9 mouse cellular contexts compared by ENCODE assay signal in the genomic region with DNA sequence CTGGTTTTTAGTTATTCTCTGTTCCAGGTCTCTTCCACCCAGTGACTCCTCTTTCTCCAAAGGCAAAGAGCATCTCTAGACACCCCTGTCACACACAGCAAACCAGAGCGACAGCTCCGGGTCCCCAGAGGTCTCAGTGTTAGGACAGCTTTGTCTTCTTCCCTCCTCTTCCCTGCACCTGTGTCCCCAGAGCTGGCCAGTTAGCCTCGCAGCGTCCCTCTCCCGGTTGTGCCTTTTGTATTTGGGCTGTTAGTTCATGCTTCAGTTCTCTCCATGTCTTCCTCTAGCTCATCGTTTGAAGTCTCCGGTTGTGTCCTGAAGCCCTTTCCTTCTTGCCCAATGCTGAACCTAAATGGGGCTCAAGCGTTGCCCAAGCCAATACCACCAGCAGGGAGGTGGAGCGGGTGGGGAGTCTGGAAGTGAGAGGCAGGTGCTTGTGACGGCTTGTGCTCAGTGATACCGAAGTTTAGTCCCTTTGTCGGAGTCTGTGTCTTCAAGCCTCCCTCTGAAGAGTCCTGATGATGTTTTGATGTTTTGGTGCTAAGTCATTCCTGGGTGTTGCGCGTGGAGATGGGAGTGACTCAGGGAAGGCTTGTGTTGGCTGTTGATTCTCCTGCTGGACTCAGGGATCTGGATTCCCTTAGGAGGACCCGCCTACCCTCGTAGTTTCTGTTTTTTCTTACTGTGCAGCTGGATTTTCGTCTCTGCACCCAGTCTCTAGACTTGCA. TPM values are rescaled to one million over a fixed set of nuclear protein-coding genes. Genes with fewer than 3 reads are reported as not detected.
A peak's percentile ranks its signal among the peaks of the same experiment; 100 is the strongest.
DNase-seq lines count a peak whose midpoint lies in the region; ATAC-seq and TF ChIP-seq lines count a peak whose summit lies in the region.
"Had no signal": no experiment of that assay in that cellular context is flagged by ENCODE, and none has a peak within 500 bp of the region (broad histone marks: within the 10 kb centered on the region; RNA-seq: fewer than 3 reads in every experiment).

No protein-coding gene starts in this region.

- 0 out of 2 replicates have a peak, but pooled peaks cover 4% of the 10 kb centered on the region for H3K4me1 ChIP-seq in lung, adult 2 months (ENCODE audit: control insufficient read depth, insufficient read depth, low read length)
- H3K4me1 ChIP-seq in embryonic facial prominence, embryonic 15.5 days, result peaks cover 9% of the 10 kb centered on the region
- peaks cover 11% of the 10 kb centered on the region for H3K4me1 ChIP-seq in hindbrain, embryonic 12.5 days
- H3K4me1 ChIP-seq in midbrain, embryonic 11.5 days (ENCODE audit: control insufficient read depth, insufficient read depth, low read length), result peaks cover 5% of the 10 kb centered on the region

- intact Hi-C loops in left cerebral cortex, postnatal 4 days (cut with DNase I), result no loop called here

- H3K4me3 ChIP-seq in lung, adult 2 months (replicated peaks; ENCODE audit: extremely low read depth, low read depth, low read length), result peak overlapping the region; percentile 74
- peak overlapping the region; percentile 88 for H3K4me3 ChIP-seq in embryonic facial prominence, embryonic 15.5 days (replicated peaks)
- peak overlapping the region; percentile 74 for H3K4me3 ChIP-seq in hindbrain, embryonic 12.5 days
- H3K4me3 ChIP-seq in midbrain, embryonic 11.5 days (ENCODE audit: low read depth, low read length), result peak overlapping the region; percentile 83

- WGBS in lung, adult 2 months, result 5% methylated on average over 17 of the region's 17 CpGs
- 5% methylated on average over 17 of the region's 17 CpGs for WGBS in embryonic facial prominence, embryonic 15.5 days
- 6% methylated on average over 17 of the region's 17 CpGs for WGBS in hindbrain, embryonic 12.5 days
- 5% methylated on average over 17 of the region's 17 CpGs for WGBS in midbrain, embryonic 11.5 days

- H3K9ac ChIP-seq in embryonic facial prominence, embryonic 15.5 days, result peak overlapping the region; percentile 81
- peak overlapping the region; percentile 90 for H3K9ac ChIP-seq in hindbrain, embryonic 12.5 days
- H3K9ac ChIP-seq in midbrain, embryonic 11.5 days (ENCODE audit: low read length), result peak overlapping the region; percentile 83

- TF ChIP-seq POLR2A in lung, adult 2 months (IDR thresholded peaks at IDR 0.05; ENCODE audit: borderline replicate concordance, extremely low read depth, low read depth, low read length), result no peak

- no peak for TF ChIP-seq CTCF in lung, adult 2 months (IDR thresholded peaks at IDR 0.05; ENCODE audit: insufficient read depth, low read length)

- no peaks in the 10 kb centered on the region for H3K9me3 ChIP-seq in embryonic facial prominence, embryonic 15.5 days (replicated peaks)
- H3K9me3 ChIP-seq in hindbrain, embryonic 12.5 days (replicated peaks), result no peaks in the 10 kb centered on the region
- H3K9me3 ChIP-seq in midbrain, embryonic 11.5 days (ENCODE audit: control insufficient read depth, low read length), result no peaks in the 10 kb centered on the region

- H3K36me3 ChIP-seq in embryonic facial prominence, embryonic 15.5 days, result no peaks in the 10 kb centered on the region
- no peaks in the 10 kb centered on the region for H3K36me3 ChIP-seq in hindbrain, embryonic 12.5 days
- H3K36me3 ChIP-seq in midbrain, embryonic 11.5 days (ENCODE audit: control insufficient read depth, insufficient read depth, low read length), result no peaks in the 10 kb centered on the region

- ATAC-seq in embryonic facial prominence, embryonic 15.5 days (ENCODE audit: insufficient number of reproducible peaks, low FRiP score, low TSS enrichment, low read depth), result no peak
- ATAC-seq in hindbrain, embryonic 12.5 days (ENCODE audit: low FRiP score), result peak; percentile 68
- peak; percentile 45 for ATAC-seq in midbrain, embryonic 11.5 days (ENCODE audit: low FRiP score)

- peak overlapping the region; percentile 86 for H3K4me2 ChIP-seq in embryonic facial prominence, embryonic 15.5 days (replicated peaks)
- peak overlapping the region; percentile 86 for H3K4me2 ChIP-seq in hindbrain, embryonic 12.5 days (replicated peaks)
- peak overlapping the region; percentile 81 for H3K4me2 ChIP-seq in midbrain, embryonic 11.5 days

- H3K27me3 ChIP-seq in embryonic facial prominence, embryonic 15.5 days, result no peaks in the 10 kb centered on the region
- H3K27me3 ChIP-seq in hindbrain, embryonic 12.5 days, result no peaks in the 10 kb centered on the region
- H3K27me3 ChIP-seq in midbrain, embryonic 11.5 days (ENCODE audit: control insufficient read depth, insufficient read depth, low read length), result no peaks in the 10 kb centered on the region

- peak overlapping the region; percentile 87 for H3K27ac ChIP-seq in embryonic facial prominence, embryonic 15.5 days (replicated peaks)
- peak overlapping the region; percentile 87 for H3K27ac ChIP-seq in hindbrain, embryonic 12.5 days
- H3K27ac ChIP-seq in midbrain, embryonic 11.5 days (ENCODE audit: low read depth, low read length), result peak overlapping the region; percentile 51

- DNase-seq in lung, adult 2 months, result peak; percentile 31
- no peak for DNase-seq in lung, postnatal 25 days (ENCODE audit: low spot score)
- DNase-seq in R1 (ENCODE audit: low read depth, low spot score), result peak; percentile 42
- peak; percentile 11 for DNase-seq in left cerebral cortex, postnatal 4 days
- DNase-seq in midbrain, embryonic 11.5 days (ENCODE audit: low spot score, missing footprints), result peak; percentile 92
- peak; percentile 8 to 28 for DNase-seq in thymus, postnatal 36 days

RNA-seq across cellular contexts. Expression of a gene that starts 0.8 kb away (rescaled TPM):
- 8.5 and 10.6 TPM in 2 replicates for polyA plus RNA-seq in lung, adult 2 months (2012; rRNA removed)
- 14.2 and 15.1 TPM in 2 replicates for polyA plus RNA-seq in embryonic facial prominence, embryonic 15.5 days (2015; fragmentation: Nextera tagmentation; extraction: Ambion mirVana)
- polyA plus RNA-seq in hindbrain, embryonic 12.5 days (2016; fragmentation: Nextera tagmentation; extraction: Ambion mirVana), result 19.0 and 19.2 TPM in 2 replicates
- total RNA-seq in left cerebral cortex, postnatal 4 days (2021), result 10 to 100 TPM; 46.2 to 46.6 TPM
- polyA plus RNA-seq in midbrain, embryonic 11.5 days (2014; fragmentation: Nextera tagmentation; extraction: Ambion mirVana), result 7.1 and 10.0 TPM in 2 replicates

RNA-seq across cellular contexts. Expression of a gene that starts 9.9 kb away (rescaled TPM):
- polyA plus RNA-seq in lung, adult 2 months (2012; rRNA removed), result 0.36 and 0.41 TPM in 2 replicates
- polyA plus RNA-seq in embryonic facial prominence, embryonic 15.5 days (2015; fragmentation: Nextera tagmentation; extraction: Ambion mirVana), result not detected in 2 replicates
- not detected in 2 replicates for polyA plus RNA-seq in hindbrain, embryonic 12.5 days (2016; fragmentation: Nextera tagmentation; extraction: Ambion mirVana)
- not detected for total RNA-seq in left cerebral cortex, postnatal 4 days (2021)
- polyA plus RNA-seq in midbrain, embryonic 11.5 days (2014; fragmentation: Nextera tagmentation; extraction: Ambion mirVana), result not detected in 2 replicates
- total RNA-seq: heart, postnatal 14 days had no signal
